Mouse (Mus musculus): ENCODE data around the gene Tango6. TPM values are rescaled to one million over a fixed set of nuclear protein-coding genes. Genes with fewer than 3 reads are reported as not detected.

Tango6 gene
- polyA plus RNA-seq, 1 experiment = 14.1 TPM

- Histone ChIP-seq H3K4me3 (ENCODE audit: low read depth, low read length) (no peak overlapping the region), H3K27me3 (ENCODE audit: control insufficient read depth, insufficient read depth, low read length, poor library complexity, severe bottlenecking) (no peaks in the 10 kb centered on the region), H3K27ac (ENCODE audit: insufficient read depth, low read length) (no peak overlapping the region), H3K4me1 (ENCODE audit: control insufficient read depth, insufficient read depth, low read length) (no peaks in the 10 kb centered on the region), H3K36me3 (ENCODE audit: control insufficient read depth, insufficient read depth, low read length, poor library complexity, severe bottlenecking) (peaks cover 39% of the 10 kb centered on the region), H3K9ac (ENCODE audit: low read depth, poor library complexity, severe bottlenecking) (no peak overlapping the region), H3K9me3 (replicated peaks; ENCODE audit: control insufficient read depth, insufficient read depth, low read length, poor library complexity, severe bottlenecking) (no peaks in the 10 kb centered on the region)
- TF ChIP-seq EP300 (IDR thresholded peaks at IDR 0.05; ENCODE audit: insufficient read depth, low read depth, low read length) (no peak), CTCF (IDR thresholded peaks at IDR 0.05; ENCODE audit: low read depth, low read length) (no peak), POLR2A (IDR thresholded peaks at IDR 0.05; ENCODE audit: insufficient read depth, low read length) (no peak)
Measured at GRCm38 (mm10) chr8:106700131-106700530, 17.3 kb downstream of the Tango6 start.

GRCm38 (mm10) chr8:106701360-106701759 lies 18.5 kb downstream of the Tango6 start:
- Histone ChIP-seq H3K27ac (ENCODE audit: insufficient read depth, low read length) (no peak overlapping the region), H3K27me3 (ENCODE audit: control insufficient read depth, insufficient read depth, low read length, poor library complexity, severe bottlenecking) (no peaks in the 10 kb centered on the region), H3K9ac (ENCODE audit: low read depth, poor library complexity, severe bottlenecking) (no peak overlapping the region), H3K4me1 (ENCODE audit: control insufficient read depth, insufficient read depth, low read length) (no peaks in the 10 kb centered on the region), H3K4me3 (ENCODE audit: low read depth, low read length) (no peak overlapping the region), H3K36me3 (ENCODE audit: control insufficient read depth, insufficient read depth, low read length, poor library complexity, severe bottlenecking) (peaks cover 34% of the 10 kb centered on the region), H3K9me3 (replicated peaks; ENCODE audit: control insufficient read depth, insufficient read depth, low read length, poor library complexity, severe bottlenecking) (no peaks in the 10 kb centered on the region)
- TF ChIP-seq POLR2A (IDR thresholded peaks at IDR 0.05; ENCODE audit: insufficient read depth, low read length) (no peak), CTCF (IDR thresholded peaks at IDR 0.05; ENCODE audit: low read depth, low read length) (no peak), EP300 (IDR thresholded peaks at IDR 0.05; ENCODE audit: insufficient read depth, low read depth, low read length) (no peak)

GRCm38 (mm10) chr8:106704199-106704900 lies 21.5 kb downstream of the Tango6 start:
- TF ChIP-seq CTCF (IDR thresholded peaks at IDR 0.05; ENCODE audit: low read depth, low read length) (no peak), EP300 (IDR thresholded peaks at IDR 0.05; ENCODE audit: insufficient read depth, low read depth, low read length) (no peak), POLR2A (IDR thresholded peaks at IDR 0.05; ENCODE audit: insufficient read depth, low read length) (no peak)
- no peak overlapping the region for H3K4me3 ChIP-seq (ENCODE audit: low read depth, low read length)
- no peak overlapping the region for H3K9ac ChIP-seq (ENCODE audit: low read depth, poor library complexity, severe bottlenecking)
- no peaks in the 10 kb centered on the region for H3K9me3 ChIP-seq (replicated peaks; ENCODE audit: control insufficient read depth, insufficient read depth, low read length, poor library complexity, severe bottlenecking)
- no peak overlapping the region for H3K27ac ChIP-seq (ENCODE audit: insufficient read depth, low read length)
- H3K27me3 ChIP-seq (ENCODE audit: control insufficient read depth, insufficient read depth, low read length, poor library complexity, severe bottlenecking) = no peaks in the 10 kb centered on the region
- no peaks in the 10 kb centered on the region for H3K4me1 ChIP-seq (ENCODE audit: control insufficient read depth, insufficient read depth, low read length)
- peaks cover 18% of the 10 kb centered on the region for H3K36me3 ChIP-seq (ENCODE audit: control insufficient read depth, insufficient read depth, low read length, poor library complexity, severe bottlenecking)

DNA sequence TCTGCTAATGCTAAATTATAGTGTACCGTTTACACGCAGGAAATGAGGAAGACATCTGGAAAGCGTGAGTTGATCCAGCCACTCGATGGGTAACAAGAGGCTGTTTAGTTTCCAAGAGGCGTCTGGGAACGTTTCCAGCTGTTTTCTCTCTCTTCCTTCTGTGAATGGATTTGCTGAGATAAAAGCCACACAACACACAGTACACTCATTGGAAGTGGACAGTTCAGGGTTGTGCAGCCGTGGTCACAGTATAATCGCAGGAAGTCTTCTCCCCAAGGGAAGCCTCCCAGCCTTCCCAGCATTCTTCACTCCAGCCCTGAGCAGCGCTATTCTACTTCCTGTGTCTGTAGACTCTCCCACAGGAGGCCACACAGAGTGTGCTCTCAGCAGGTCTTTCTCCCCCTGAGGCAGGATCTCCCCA lies 22.0 kb downstream of the Tango6 start:
- H3K9me3 ChIP-seq (replicated peaks; ENCODE audit: control insufficient read depth, insufficient read depth, low read length, poor library complexity, severe bottlenecking) = no peaks in the 10 kb centered on the region
- no peak overlapping the region for H3K9ac ChIP-seq (ENCODE audit: low read depth, poor library complexity, severe bottlenecking)
- H3K4me1 ChIP-seq (ENCODE audit: control insufficient read depth, insufficient read depth, low read length) = no peaks in the 10 kb centered on the region
- H3K36me3 ChIP-seq (ENCODE audit: control insufficient read depth, insufficient read depth, low read length, poor library complexity, severe bottlenecking) = peaks cover 15% of the 10 kb centered on the region
- TF ChIP-seq POLR2A (IDR thresholded peaks at IDR 0.05; ENCODE audit: insufficient read depth, low read length) (no peak), CTCF (IDR thresholded peaks at IDR 0.05; ENCODE audit: low read depth, low read length) (no peak), EP300 (IDR thresholded peaks at IDR 0.05; ENCODE audit: insufficient read depth, low read depth, low read length) (no peak)
- no peak overlapping the region for H3K27ac ChIP-seq (ENCODE audit: insufficient read depth, low read length)
- H3K27me3 ChIP-seq (ENCODE audit: control insufficient read depth, insufficient read depth, low read length, poor library complexity, severe bottlenecking) = no peaks in the 10 kb centered on the region
- no peak overlapping the region for H3K4me3 ChIP-seq (ENCODE audit: low read depth, low read length)

DNA sequence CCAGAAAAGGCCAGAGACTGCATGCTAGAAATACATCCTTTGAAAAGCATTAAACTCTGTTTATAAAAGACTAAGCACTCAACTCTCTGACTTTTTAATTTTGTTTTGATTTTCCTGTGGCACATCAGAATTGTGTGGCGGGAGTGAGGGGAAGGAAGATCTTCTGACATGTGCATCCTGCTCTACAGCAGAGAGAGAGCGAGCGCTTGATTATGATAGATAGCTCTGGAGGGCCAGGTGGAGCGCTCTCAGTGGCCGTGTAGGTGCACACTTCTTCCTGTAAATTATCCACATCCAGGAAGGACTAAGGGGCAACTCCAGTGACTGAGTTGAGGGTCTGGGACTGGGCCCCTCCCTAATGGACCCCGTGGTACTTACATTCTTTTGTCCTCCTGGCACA lies 23.3 kb downstream of the Tango6 start:
- Histone ChIP-seq H3K4me1 (ENCODE audit: control insufficient read depth, insufficient read depth, low read length) (no peaks in the 10 kb centered on the region), H3K27ac (ENCODE audit: insufficient read depth, low read length) (no peak overlapping the region), H3K9ac (ENCODE audit: low read depth, poor library complexity, severe bottlenecking) (no peak overlapping the region), H3K36me3 (ENCODE audit: control insufficient read depth, insufficient read depth, low read length, poor library complexity, severe bottlenecking) (peaks cover 4% of the 10 kb centered on the region), H3K9me3 (replicated peaks; ENCODE audit: control insufficient read depth, insufficient read depth, low read length, poor library complexity, severe bottlenecking) (no peaks in the 10 kb centered on the region), H3K27me3 (ENCODE audit: control insufficient read depth, insufficient read depth, low read length, poor library complexity, severe bottlenecking) (no peaks in the 10 kb centered on the region), H3K4me3 (ENCODE audit: low read depth, low read length) (no peak overlapping the region)
- TF ChIP-seq EP300 (IDR thresholded peaks at IDR 0.05; ENCODE audit: insufficient read depth, low read depth, low read length) (no peak), CTCF (IDR thresholded peaks at IDR 0.05; ENCODE audit: low read depth, low read length) (no peak), POLR2A (IDR thresholded peaks at IDR 0.05; ENCODE audit: insufficient read depth, low read length) (no peak)

DNA sequence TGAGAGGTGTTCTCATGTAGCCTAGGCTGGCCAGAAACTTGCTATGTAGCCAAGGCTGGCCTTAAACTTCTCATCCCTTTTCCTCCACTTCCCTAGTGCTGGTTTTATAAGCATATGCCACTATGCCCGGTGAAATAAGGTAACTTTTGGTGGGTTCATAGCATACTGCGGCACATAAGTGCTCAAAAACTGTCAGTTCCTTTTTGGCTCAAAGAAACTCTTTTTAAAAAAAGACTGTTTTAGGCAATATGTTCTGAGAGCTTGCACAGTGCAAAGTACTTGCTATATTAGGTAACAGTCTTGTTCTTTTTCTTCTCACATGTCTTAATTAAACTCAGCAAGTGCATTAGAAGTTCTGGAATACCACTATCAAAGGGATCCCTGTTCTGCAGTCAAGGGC lies 27.1 kb downstream of the Tango6 start:
- H3K27ac ChIP-seq (ENCODE audit: insufficient read depth, low read length) = no peak overlapping the region
- no peak overlapping the region for H3K9ac ChIP-seq (ENCODE audit: low read depth, poor library complexity, severe bottlenecking)
- no peaks in the 10 kb centered on the region for H3K4me1 ChIP-seq (ENCODE audit: control insufficient read depth, insufficient read depth, low read length)
- no peaks in the 10 kb centered on the region for H3K27me3 ChIP-seq (ENCODE audit: control insufficient read depth, insufficient read depth, low read length, poor library complexity, severe bottlenecking)
- TF ChIP-seq EP300 (IDR thresholded peaks at IDR 0.05; ENCODE audit: insufficient read depth, low read depth, low read length) = no peak
- TF ChIP-seq POLR2A (IDR thresholded peaks at IDR 0.05; ENCODE audit: insufficient read depth, low read length) = no peak
- TF ChIP-seq CTCF (IDR thresholded peaks at IDR 0.05; ENCODE audit: low read depth, low read length) = no peak
- no peaks in the 10 kb centered on the region; the same call in 1 of the 2 replicates for H3K36me3 ChIP-seq (ENCODE audit: control insufficient read depth, insufficient read depth, low read length, poor library complexity, severe bottlenecking)
- H3K4me3 ChIP-seq (ENCODE audit: low read depth, low read length) = no peak overlapping the region
- no peaks in the 10 kb centered on the region for H3K9me3 ChIP-seq (replicated peaks; ENCODE audit: control insufficient read depth, insufficient read depth, low read length, poor library complexity, severe bottlenecking)
